Mouse (Mus musculus): Measurements from ENCODE around the gene Pofut1.

DNA sequence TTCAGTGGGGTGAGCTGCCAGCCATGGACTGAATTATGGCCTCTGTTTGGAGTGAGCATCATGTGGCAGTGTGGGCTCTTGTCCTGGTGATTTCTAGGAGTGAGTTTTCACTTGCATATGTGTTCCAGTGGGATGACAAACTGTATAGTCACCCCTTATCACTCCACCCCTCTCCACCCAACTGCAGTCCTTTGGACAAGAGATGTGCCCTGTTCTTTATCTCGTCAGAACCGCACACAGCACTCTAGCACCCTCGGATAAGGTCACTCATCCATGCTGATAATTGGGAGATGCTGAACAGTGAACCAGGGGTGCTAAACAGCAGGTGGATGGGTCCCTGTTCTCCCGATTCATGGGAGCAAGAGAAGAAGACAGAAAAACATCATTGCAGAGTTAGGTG lies 19.7 kb upstream of the Pofut1 start:
- TF ChIP-seq CTCF (IDR thresholded peaks at IDR 0.05; ENCODE audit: low read depth) (no peak), EP300 (IDR thresholded peaks at IDR 0.05; ENCODE audit: low read depth) (peak; percentile 92)
